Mouse (Mus musculus): ENCODE measurements around the gene S100a9. TPM values are rescaled to one million over a fixed set of nuclear protein-coding genes. Genes with fewer than 3 reads are reported as not detected.

The S100a9 gene
- polyA plus RNA-seq, 1 experiment from 2014 or later = 12.1 TPM

- ATAC-seq (ENCODE audit: low read depth) = no peak
- no peak overlapping the region for H3K4me3 ChIP-seq
- H3K27me3 ChIP-seq = no peaks in the 10 kb centered on the region
- no peak overlapping the region for H3K4me2 ChIP-seq
- H3K4me1 ChIP-seq (replicated peaks) = no peaks in the 10 kb centered on the region
- H3K27ac ChIP-seq (replicated peaks) = no peak overlapping the region
- H3K36me3 ChIP-seq = no peaks in the 10 kb centered on the region
- WGBS = 74% methylated on average over 4 of the region's 4 CpGs
- H3K9ac ChIP-seq = no peak overlapping the region
- no peaks in the 10 kb centered on the region for H3K9me3 ChIP-seq
These were observed 38.1 kb downstream of the S100a9 start for GRCm38 (mm10) chr3:90657405-90657804.

- H3K9ac ChIP-seq = no peak within 1 kb of the TSS
- no peak within 1 kb of the TSS for H3K27ac ChIP-seq (replicated peaks)
- no peaks in the 10 kb centered on the region for H3K36me3 ChIP-seq
- H3K9me3 ChIP-seq = no peaks in the 10 kb centered on the region
- no peak within 1 kb of the TSS for H3K4me2 ChIP-seq
- no peak for ATAC-seq (ENCODE audit: low read depth)
- H3K27me3 ChIP-seq = no peaks in the 10 kb centered on the region
- no peaks in the 10 kb centered on the region for H3K4me1 ChIP-seq (replicated peaks)
- no peak within 1 kb of the TSS for H3K4me3 ChIP-seq
These were observed 41.8 kb downstream of the S100a9 start, which contains the start of gene S100a7a for GRCm38 (mm10) chr3:90653717-90654116. S100a7a (plus strand) TSS chr3:90654017.

GRCm38 (mm10) chr3:90652878-90653508, 42.5 kb downstream of the S100a9 start:
- peak; percentile 82 for ATAC-seq (ENCODE audit: low read depth)

GRCm38 (mm10) chr3:90649832-90650231, 45.7 kb downstream of the S100a9 start:
- H3K27me3 ChIP-seq = no peaks in the 10 kb centered on the region
- H3K9ac ChIP-seq = no peak overlapping the region
- 85% methylated on average over 2 of the region's 2 CpGs for WGBS
- H3K4me1 ChIP-seq (replicated peaks) = no peaks in the 10 kb centered on the region
- no peak overlapping the region for H3K27ac ChIP-seq (replicated peaks)
- no peak for ATAC-seq (ENCODE audit: low read depth)
- no peaks in the 10 kb centered on the region for H3K36me3 ChIP-seq
- no peak overlapping the region for H3K4me2 ChIP-seq
- no peak overlapping the region for H3K4me3 ChIP-seq
- H3K9me3 ChIP-seq = no peaks in the 10 kb centered on the region

More at GRCm38 (mm10) chr3:90652878-90653508, 42.5 kb downstream of the S100a9 start:
- Histone ChIP-seq H3K27ac (replicated peaks) (no peak overlapping the region), H3K4me2 (no peak overlapping the region), H3K9ac (no peak overlapping the region), H3K9me3 (no peaks in the 10 kb centered on the region), H3K4me1 (replicated peaks) (no peaks in the 10 kb centered on the region), H3K36me3 (no peaks in the 10 kb centered on the region), H3K4me3 (no peak overlapping the region), H3K27me3 (no peaks in the 10 kb centered on the region)
- WGBS = 38% methylated on average over 5 of the region's 5 CpGs

- H3K27ac ChIP-seq (replicated peaks) = no peak overlapping the region
- no peaks in the 10 kb centered on the region for H3K9me3 ChIP-seq
- H3K4me3 ChIP-seq = no peak overlapping the region
- H3K9ac ChIP-seq = no peak overlapping the region
- no peaks in the 10 kb centered on the region for H3K36me3 ChIP-seq
- ATAC-seq (ENCODE audit: low read depth) = no peak
- no peaks in the 10 kb centered on the region for H3K4me1 ChIP-seq (replicated peaks)
- H3K27me3 ChIP-seq = no peaks in the 10 kb centered on the region
- H3K4me2 ChIP-seq = no peak overlapping the region
These were observed 46.5 kb downstream of the S100a9 start for GRCm38 (mm10) chr3:90648981-90649380.

GRCm38 (mm10) chr3:90647291-90647690, 48.2 kb downstream of the S100a9 start:
- no peak overlapping the region for H3K9ac ChIP-seq
- H3K27me3 ChIP-seq = no peaks in the 10 kb centered on the region
- no peak overlapping the region for H3K4me2 ChIP-seq
- H3K4me1 ChIP-seq (replicated peaks) = no peaks in the 10 kb centered on the region
- ATAC-seq (ENCODE audit: low read depth) = no peak
- no peaks in the 10 kb centered on the region for H3K9me3 ChIP-seq
- WGBS = 82% methylated on average over 1 of the region's 1 CpGs
- H3K27ac ChIP-seq (replicated peaks) = no peak overlapping the region
- no peaks in the 10 kb centered on the region for H3K36me3 ChIP-seq
- no peak overlapping the region for H3K4me3 ChIP-seq

- Histone ChIP-seq H3K9me3 (no peaks in the 10 kb centered on the region), H3K4me2 (no peak overlapping the region), H3K4me3 (no peak overlapping the region), H3K4me1 (replicated peaks) (no peaks in the 10 kb centered on the region), H3K27ac (replicated peaks) (no peak overlapping the region), H3K9ac (no peak overlapping the region), H3K27me3 (no peaks in the 10 kb centered on the region), H3K36me3 (no peaks in the 10 kb centered on the region)
- WGBS = 54% methylated on average over 3 of the region's 3 CpGs
- no peak for ATAC-seq (ENCODE audit: low read depth)
These were observed 51.3 kb downstream of the S100a9 start for GRCm38 (mm10) chr3:90644220-90644619.

Other genes with a start within 250 kb of the S100a9 start
- 3.7 and 3.9 TPM in 2 replicates for gene Npr1, start 229.9 kb downstream of the S100a9 start, polyA plus RNA-seq (2015; fragmentation: Nextera tagmentation; extraction: Ambion mirVana)
- gene Ilf2, start 219.6 kb downstream of the S100a9 start, polyA plus RNA-seq (2015; fragmentation: Nextera tagmentation; extraction: Ambion mirVana) = 280 and 290 TPM in 2 replicates
- 98.2 and 103 TPM in 2 replicates for gene Snapin, start 204.7 kb downstream of the S100a9 start, polyA plus RNA-seq (2015; fragmentation: Nextera tagmentation; extraction: Ambion mirVana)
- 183 and 200 TPM in 2 replicates for gene Chtop, start 186.2 kb downstream of the S100a9 start, polyA plus RNA-seq (2015; fragmentation: Nextera tagmentation; extraction: Ambion mirVana)
- gene S100a1, start 181.3 kb downstream of the S100a9 start, polyA plus RNA-seq (2015; fragmentation: Nextera tagmentation; extraction: Ambion mirVana) = 9.0 and 13.0 TPM in 2 replicates
- gene S100a13, start 181.3 kb downstream of the S100a9 start, polyA plus RNA-seq (2015; fragmentation: Nextera tagmentation; extraction: Ambion mirVana) = 13.9 and 14.9 TPM in 2 replicates
- gene S100a14, start 168.9 kb downstream of the S100a9 start, polyA plus RNA-seq (2015; fragmentation: Nextera tagmentation; extraction: Ambion mirVana) = 0.81 TPM in 1 of 2 replicates, not detected in the other
- 31.5 and 37.5 TPM in 2 replicates for gene S100a16, start 158.5 kb downstream of the S100a9 start, polyA plus RNA-seq (2015; fragmentation: Nextera tagmentation; extraction: Ambion mirVana)
- 1.4 and 1.9 TPM in 2 replicates for gene S100a3, start 135.1 kb downstream of the S100a9 start, polyA plus RNA-seq (2015; fragmentation: Nextera tagmentation; extraction: Ambion mirVana)
- gene S100a2, start 105.5 kb downstream of the S100a9 start, polyA plus RNA-seq (2015; fragmentation: Nextera tagmentation; extraction: Ambion mirVana) = not detected in 2 replicates
- gene Gm42674, start 93.8 kb downstream of the S100a9 start, polyA plus RNA-seq (2015; fragmentation: Nextera tagmentation; extraction: Ambion mirVana) = not detected in 2 replicates
- gene S100a4, start 92.0 kb downstream of the S100a9 start, polyA plus RNA-seq (2015; fragmentation: Nextera tagmentation; extraction: Ambion mirVana) = not detected in 2 replicates
- not detected in 2 replicates for gene S100a5, start 87.2 kb downstream of the S100a9 start, polyA plus RNA-seq (2015; fragmentation: Nextera tagmentation; extraction: Ambion mirVana)
- gene S100a6, start 82.8 kb downstream of the S100a9 start, polyA plus RNA-seq (2015; fragmentation: Nextera tagmentation; extraction: Ambion mirVana) = 28.2 and 28.4 TPM in 2 replicates
- not detected in 2 replicates for gene S100a7a, start 41.7 kb downstream of the S100a9 start, polyA plus RNA-seq (2015; fragmentation: Nextera tagmentation; extraction: Ambion mirVana)
- gene S100a8, start 26.7 kb downstream of the S100a9 start, polyA plus RNA-seq (2015; fragmentation: Nextera tagmentation; extraction: Ambion mirVana) = 13.5 and 16.1 TPM in 2 replicates
- not detected in 2 replicates for gene Pglyrp4, start 31.2 kb upstream of the S100a9 start, polyA plus RNA-seq (2015; fragmentation: Nextera tagmentation; extraction: Ambion mirVana)
- gene Gm5849, start 82.2 kb upstream of the S100a9 start, polyA plus RNA-seq (2015; fragmentation: Nextera tagmentation; extraction: Ambion mirVana) = not detected in 2 replicates